Mouse (Mus musculus) limb, embryonic 11.5 days (tissue): ENCODE results near the gene Spata16. TPM values are rescaled to one million over a fixed set of nuclear protein-coding genes. Genes with fewer than 3 reads are reported as not detected.

ENCODE experiments used
- ATAC-seq: fragments of 200-750 bp; cut with Nextera tagmentation; 2 replicates; pipeline ENCODE4 v1.8.0; 2017; ENCODE audit warnings: low read depth; ENCODE audit not compliant: insufficient number of reproducible peaks, low FRiP score, low TSS enrichment
- DNase-seq: peaks from one replicate; pipeline ENCODE4 v3.0.0-alpha.2; 2015; ENCODE audit warnings: low spot score
- H3K27ac ChIP-seq: fragments of 300-500 bp; sonication (generic); replicated peaks from 2 replicates; pipeline ENCODE4 v1.5.1; 2014; ENCODE audit warnings: low read depth, mild to moderate bottlenecking, low read length
- H3K27me3 ChIP-seq: fragments of 300-500 bp; sonication (generic); 2 replicates; pipeline ENCODE4 v1.6.1; 2014; ENCODE audit warnings: mild to moderate bottlenecking, low read length, mixed read lengths; ENCODE audit not compliant: control insufficient read depth, insufficient read depth
- H3K36me3 ChIP-seq: fragments of 300-500 bp; sonication (generic); 2 replicates; pipeline ENCODE4 v1.6.1; 2014; ENCODE audit warnings: mild to moderate bottlenecking, low read length, moderate library complexity, mixed read lengths; ENCODE audit not compliant: control insufficient read depth, insufficient read depth
- H3K4me1 ChIP-seq: fragments of 300-500 bp; sonication (generic); 2 replicates; pipeline ENCODE4 v1.6.1; 2014; ENCODE audit warnings: low read length, mixed read lengths; ENCODE audit not compliant: control insufficient read depth, insufficient read depth
- H3K4me2 ChIP-seq: fragments of 300-500 bp; sonication (generic); 2 replicates; pipeline ENCODE4 v1.6.1; 2014; ENCODE audit warnings: low read depth, mild to moderate bottlenecking, moderate library complexity; ENCODE audit not compliant: severe bottlenecking
- H3K4me3 ChIP-seq: fragments of 300-500 bp; sonication (generic); 2 replicates; pipeline ENCODE4 v1.5.1; 2014; ENCODE audit warnings: low read depth, low read length
- H3K9ac ChIP-seq: fragments of 300-500 bp; sonication (generic); 2 replicates; pipeline ENCODE4 v1.6.1; 2014; ENCODE audit warnings: mild to moderate bottlenecking, low read length
- H3K9me3 ChIP-seq: fragments of 300-500 bp; sonication (generic); 2 replicates; pipeline ENCODE4 v1.6.1; 2016; ENCODE audit warnings: low read length; ENCODE audit not compliant: control insufficient read depth
- WGBS: fragments of 180-500 bp; shearing (Covaris S2); extraction: QIAGEN DNeasy Blood & Tissue Kit; methylation state at CpG from one replicate; pipeline ENCODE4 v1.1.7; 2014; 5-methylcytosine and 5-hydroxymethylcytosine counted together
- polyA plus RNA-seq: library from polyadenylated mRNA; unstranded; fragments of >200 nt; fragmentation: Nextera tagmentation; extraction: Ambion mirVana; gene quantifications from 2 replicates; pipeline ENCODE4 v1.2.1, GENCODE M21; 2014

Gene Spata16
- not detected in 2 replicates for polyA plus RNA-seq

DNA sequence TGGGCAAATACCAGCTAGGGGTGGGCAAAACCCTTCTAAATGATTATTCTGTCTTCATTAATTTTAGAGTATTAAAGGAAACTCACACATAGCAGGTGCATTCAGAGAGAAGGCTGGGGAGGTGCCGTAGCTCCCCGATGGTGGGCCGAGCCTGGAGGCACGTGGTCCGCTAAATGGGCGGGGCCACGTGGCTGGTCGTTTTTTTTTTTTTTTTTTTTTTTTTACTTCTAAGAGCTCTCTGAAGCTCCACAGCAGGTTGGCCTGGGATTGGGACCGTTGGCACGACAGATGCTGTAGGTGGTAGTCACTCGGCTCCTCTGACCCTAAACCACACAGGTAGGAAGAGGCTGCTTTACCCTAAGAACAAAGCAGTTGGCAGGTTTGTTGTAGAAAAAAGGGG, at the start of gene Spata16:
TSS of gene Spata16 (plus strand) at position 219 of the 400 bp plus-strand sequence.
- no peak for ATAC-seq
- H3K27me3 ChIP-seq, result no peaks in the 10 kb centered on the region
- no peak within 1 kb of the TSS for H3K9ac ChIP-seq
- H3K27ac ChIP-seq, result no peak within 1 kb of the TSS
- 72% methylated on average over 11 of the region's 11 CpGs for WGBS
- DNase-seq, result no peak
- no peaks in the 10 kb centered on the region for H3K9me3 ChIP-seq
- H3K4me1 ChIP-seq, result no peaks in the 10 kb centered on the region
- no peak within 1 kb of the TSS for H3K4me2 ChIP-seq
- no peaks in the 10 kb centered on the region for H3K36me3 ChIP-seq
- no peak within 1 kb of the TSS for H3K4me3 ChIP-seq

GRCm38 (mm10) chr3:26604861-26605260, 32.6 kb upstream of the Spata16 start:
- DNase-seq, result no peak
- no peak for ATAC-seq
- Histone ChIP-seq H3K4me3 (no peak overlapping the region), H3K36me3 (no peaks in the 10 kb centered on the region), H3K27ac (no peak overlapping the region), H3K4me2 (no peak overlapping the region), H3K9me3 (no peaks in the 10 kb centered on the region), H3K4me1 (no peaks in the 10 kb centered on the region), H3K27me3 (no peaks in the 10 kb centered on the region), H3K9ac (no peak overlapping the region)
- 39% methylated on average over 1 of the region's 1 CpGs for WGBS

GRCm38 (mm10) chr3:26608531-26608930, 28.9 kb upstream of the Spata16 start:
- Histone ChIP-seq H3K27ac (no peak overlapping the region), H3K36me3 (no peaks in the 10 kb centered on the region), H3K9me3 (no peaks in the 10 kb centered on the region), H3K4me3 (no peak overlapping the region), H3K4me1 (no peaks in the 10 kb centered on the region), H3K27me3 (no peaks in the 10 kb centered on the region), H3K4me2 (no peak overlapping the region), H3K9ac (no peak overlapping the region)
- no peak for ATAC-seq
- no peak for DNase-seq
- 86% methylated on average over 5 of the region's 5 CpGs for WGBS

- Histone ChIP-seq H3K9ac (no peak overlapping the region), H3K27me3 (no peaks in the 10 kb centered on the region), H3K9me3 (no peaks in the 10 kb centered on the region), H3K4me1 (no peaks in the 10 kb centered on the region), H3K4me2 (no peak overlapping the region), H3K27ac (no peak overlapping the region), H3K36me3 (no peaks in the 10 kb centered on the region), H3K4me3 (no peak overlapping the region)
- DNase-seq (no peak), ATAC-seq (no peak)
- 90% methylated on average over 9 of the region's 9 CpGs for WGBS
Observed at GRCm38 (mm10) chr3:26639214-26639613, 1.8 kb downstream of the Spata16 start.

DNA sequence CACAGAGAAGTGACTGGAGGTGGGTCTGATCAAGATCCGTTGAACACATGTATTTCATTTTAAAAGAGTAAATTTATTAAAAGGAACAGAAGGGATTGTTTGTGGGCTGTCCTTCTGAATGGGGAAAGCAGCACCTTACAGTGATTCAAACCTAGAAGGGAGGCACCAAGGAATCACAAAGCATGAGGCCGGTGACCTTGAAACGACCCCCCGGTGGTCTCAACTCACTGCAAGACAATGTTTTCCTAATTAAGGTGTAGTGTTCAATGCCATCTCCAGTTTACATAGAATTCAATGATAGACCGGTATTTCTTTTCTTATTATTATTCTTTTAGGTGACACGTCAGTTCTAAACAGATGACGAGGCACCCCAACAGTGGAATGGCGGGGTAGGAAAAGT, 2.4 kb downstream of the Spata16 start:
- WGBS, result 88% methylated on average over 8 of the region's 8 CpGs
- no peaks in the 10 kb centered on the region for H3K9me3 ChIP-seq
- ATAC-seq, result no peak

DNA sequence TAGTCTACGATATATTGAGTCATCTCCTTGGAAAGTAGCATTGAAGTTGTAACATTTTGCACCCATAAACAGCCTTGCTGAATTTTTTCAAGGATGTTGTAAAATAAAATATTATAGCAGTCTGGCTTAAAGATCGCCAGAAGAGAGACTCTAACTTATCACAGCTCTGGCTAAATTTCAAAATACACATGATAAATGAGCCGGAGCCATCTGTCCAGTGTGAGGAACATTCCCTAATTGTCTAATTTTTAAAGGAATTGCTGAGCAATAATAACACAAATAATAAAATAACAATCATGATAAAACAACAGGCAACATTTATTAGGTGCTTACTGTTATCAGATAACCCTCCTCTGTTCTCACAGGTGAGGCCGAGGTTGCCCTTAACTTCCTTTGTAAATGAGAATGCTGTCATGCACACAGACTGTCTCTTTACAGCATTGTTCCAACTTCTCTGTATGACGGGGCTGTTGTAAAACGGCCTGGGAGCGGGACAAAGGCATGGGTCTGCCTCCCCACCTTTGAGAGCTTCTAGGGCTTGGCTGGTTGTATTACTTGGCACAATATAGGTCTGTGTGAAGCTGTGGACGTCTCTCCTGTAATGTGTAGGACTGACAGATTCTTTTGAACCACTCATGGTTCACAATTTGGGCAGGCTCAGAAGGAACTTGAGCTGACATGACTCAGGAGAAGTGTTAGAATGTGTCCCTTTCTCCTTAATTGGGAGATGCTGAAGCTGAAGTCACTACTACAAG, 3.1 kb downstream of the Spata16 start:
- ATAC-seq (no peak), DNase-seq (no peak)
- Histone ChIP-seq H3K27me3 (no peaks in the 10 kb centered on the region), H3K27ac (no peak overlapping the region), H3K4me1 (no peaks in the 10 kb centered on the region), H3K4me2 (no peak overlapping the region), H3K9ac (no peak overlapping the region), H3K36me3 (no peaks in the 10 kb centered on the region), H3K4me3 (no peak overlapping the region), H3K9me3 (no peaks in the 10 kb centered on the region)
- WGBS, result 84% methylated on average over 8 of the region's 8 CpGs

More for the DNA sequence above, 2.4 kb downstream of the Spata16 start:
- H3K4me3 ChIP-seq, result no peak overlapping the region
- H3K4me1 ChIP-seq, result no peaks in the 10 kb centered on the region
- no peak for DNase-seq
- no peaks in the 10 kb centered on the region for H3K27me3 ChIP-seq
- no peak overlapping the region for H3K27ac ChIP-seq
- no peak overlapping the region for H3K4me2 ChIP-seq
- H3K9ac ChIP-seq, result no peak overlapping the region
- no peaks in the 10 kb centered on the region for H3K36me3 ChIP-seq

GRCm38 (mm10) chr3:26641351-26642249, 4.2 kb downstream of the Spata16 start:
- Histone ChIP-seq H3K9ac (no peak overlapping the region), H3K27ac (no peak overlapping the region), H3K36me3 (no peaks in the 10 kb centered on the region), H3K27me3 (no peaks in the 10 kb centered on the region), H3K9me3 (no peaks in the 10 kb centered on the region), H3K4me1 (no peaks in the 10 kb centered on the region), H3K4me3 (no peak overlapping the region), H3K4me2 (no peak overlapping the region)
- no peak for ATAC-seq
- 89% methylated on average over 15 of the region's 15 CpGs for WGBS
- DNase-seq, result no peak

- no peak overlapping the region for H3K9ac ChIP-seq
- H3K4me3 ChIP-seq, result no peak overlapping the region
- no peaks in the 10 kb centered on the region for H3K4me1 ChIP-seq
- no peak for DNase-seq
- 79% methylated on average over 1 of the region's 1 CpGs for WGBS
- H3K4me2 ChIP-seq, result no peak overlapping the region
- no peaks in the 10 kb centered on the region for H3K27me3 ChIP-seq
- no peaks in the 10 kb centered on the region for H3K36me3 ChIP-seq
- H3K9me3 ChIP-seq, result no peaks in the 10 kb centered on the region
- no peak for ATAC-seq
- H3K27ac ChIP-seq, result no peak overlapping the region
Observed at GRCm38 (mm10) chr3:26644136-26644535, 6.7 kb downstream of the Spata16 start.
